Mouse (Mus musculus) v-Abl transformed pro-B cells (cell line): ENCODE measurements around the gene Pik3c2g.

ENCODE experiments used
- in situ Hi-C, 2 experiments: fragments of 400-800 bp; cut with MboI; formaldehyde crosslinking; loops; one replicate each; pipeline ENCODE4 v1.15.1; 2025; ENCODE audit not compliant: unreplicated experiment in 2 of 2

Gene Pik3c2g

DNA sequence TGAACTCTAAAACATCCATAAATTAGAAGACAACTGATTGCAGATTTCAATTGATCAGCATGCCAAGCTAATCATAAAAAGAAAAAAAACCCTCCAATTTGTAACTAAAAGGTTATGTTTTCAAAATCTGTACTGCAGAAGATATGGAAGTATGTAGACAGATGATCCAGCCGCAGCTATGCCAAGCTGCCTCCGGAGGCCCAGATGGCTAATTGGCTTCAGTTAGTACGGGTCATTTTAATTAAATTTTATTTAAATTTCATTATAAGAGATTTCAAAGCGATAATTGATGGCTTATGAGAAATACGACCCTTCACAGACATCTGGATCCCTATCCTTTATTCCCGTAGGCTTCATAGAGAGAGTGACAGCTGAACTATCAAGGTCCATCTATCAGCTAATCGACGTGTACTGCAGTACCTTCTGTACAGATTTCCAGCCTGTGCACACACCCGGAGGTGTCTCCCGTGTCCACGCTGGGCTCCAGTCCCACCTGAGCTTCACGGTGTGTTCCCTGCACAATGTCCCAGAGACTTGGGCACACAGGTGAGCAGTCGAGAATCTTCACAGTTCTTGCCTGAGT, 132.7 kb downstream of the Pik3c2g start:
- in situ Hi-C loops: no loop called here

DNA sequence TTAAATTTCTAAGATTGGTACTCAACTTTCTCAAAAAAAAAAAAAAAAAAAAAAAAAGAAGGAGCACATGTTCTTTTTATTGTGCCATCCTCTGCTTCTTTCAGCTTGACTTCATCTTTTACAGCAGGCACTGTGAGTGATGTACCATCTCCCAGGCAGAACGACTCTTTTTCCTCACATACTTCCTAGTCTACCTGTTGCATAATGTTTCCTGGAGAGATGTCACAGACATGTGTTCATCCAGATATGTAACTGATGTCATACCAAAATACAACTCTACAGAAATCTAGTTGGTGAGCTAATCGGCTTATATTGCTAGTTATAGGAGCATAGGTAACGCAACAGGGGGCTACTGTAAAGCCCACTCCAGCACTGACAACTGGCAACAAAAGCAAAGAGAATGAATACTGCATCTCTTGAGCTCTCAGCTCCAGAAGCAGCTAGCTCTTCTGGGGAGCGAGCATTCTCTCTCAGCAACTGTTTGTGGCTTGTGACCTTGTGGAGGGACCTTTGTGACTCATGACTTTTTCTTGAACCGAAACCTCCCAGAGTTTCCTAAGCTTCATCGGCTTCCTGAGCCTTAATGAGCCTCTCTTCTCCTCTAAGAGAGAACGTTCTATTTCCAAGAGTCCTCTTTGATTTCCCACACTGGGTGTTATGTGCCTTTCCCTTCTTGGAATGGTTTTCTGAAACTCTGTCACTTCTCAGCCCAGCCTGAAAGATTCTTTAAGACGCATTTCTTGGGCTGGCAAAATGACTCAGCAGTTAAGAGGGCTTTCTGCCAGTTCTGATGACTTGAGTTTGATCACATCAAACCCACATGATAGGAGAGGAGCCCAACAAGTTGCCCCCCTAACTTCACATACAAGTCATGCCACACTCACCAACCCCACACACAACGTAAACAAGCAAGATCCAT, 148.9 kb downstream of the Pik3c2g start:
- in situ Hi-C loops: no loop called here

DNA sequence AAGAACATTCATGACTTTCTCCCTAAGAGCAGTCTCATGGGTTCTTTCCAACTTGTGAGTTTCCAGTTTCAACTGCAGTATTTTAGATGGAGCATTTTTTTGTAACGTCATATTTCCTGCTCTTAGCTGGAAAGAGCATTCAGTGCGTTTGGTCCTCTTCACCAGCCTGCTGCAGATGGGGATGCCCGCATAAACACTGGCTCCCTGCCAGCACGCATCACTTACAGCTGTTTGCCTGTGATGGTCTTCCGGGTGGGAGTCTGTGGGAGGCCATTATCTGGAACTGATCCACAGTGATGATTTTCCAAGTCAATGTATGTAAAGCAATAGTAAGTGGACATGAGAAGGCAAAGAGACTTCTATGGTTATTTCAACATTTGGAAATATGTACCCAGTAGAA, 151.3 kb downstream of the Pik3c2g start:
- in situ Hi-C loops: no loop called here

DNA sequence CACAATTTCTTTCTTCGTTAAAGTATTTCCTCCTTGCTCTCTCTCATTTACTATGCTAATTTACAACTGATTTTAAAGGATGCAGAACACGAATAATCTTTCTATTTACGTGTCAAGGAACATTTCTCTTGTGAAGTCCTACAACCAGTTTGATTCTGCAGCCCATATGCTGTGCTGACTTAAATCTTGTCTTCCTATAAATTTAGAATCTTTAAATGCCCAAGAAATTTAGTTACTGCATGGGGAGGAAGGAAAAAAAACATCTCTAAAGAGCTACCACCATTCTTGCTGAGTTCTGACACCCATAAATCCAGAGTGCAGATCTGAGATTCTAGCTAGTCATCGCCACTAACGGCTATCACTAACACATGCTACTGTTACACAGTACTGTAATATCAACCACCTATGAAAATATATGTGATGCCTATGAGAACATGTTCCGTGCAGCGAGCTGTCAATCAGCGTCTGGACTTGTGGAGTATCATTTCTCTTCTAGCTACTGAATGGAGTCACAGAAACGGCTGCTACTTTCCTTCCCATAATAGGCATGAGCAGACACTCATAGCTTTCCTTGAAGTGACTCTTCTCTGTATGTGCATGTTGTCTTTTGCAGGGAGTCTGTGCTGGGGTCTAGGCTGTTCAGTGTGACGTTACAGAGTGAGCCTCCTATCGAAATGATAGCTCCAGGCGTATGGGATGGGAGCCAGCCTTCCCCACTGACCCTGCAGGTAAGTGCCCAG, 155.8 kb downstream of the Pik3c2g start:
- in situ Hi-C loops: no loop called here

DNA sequence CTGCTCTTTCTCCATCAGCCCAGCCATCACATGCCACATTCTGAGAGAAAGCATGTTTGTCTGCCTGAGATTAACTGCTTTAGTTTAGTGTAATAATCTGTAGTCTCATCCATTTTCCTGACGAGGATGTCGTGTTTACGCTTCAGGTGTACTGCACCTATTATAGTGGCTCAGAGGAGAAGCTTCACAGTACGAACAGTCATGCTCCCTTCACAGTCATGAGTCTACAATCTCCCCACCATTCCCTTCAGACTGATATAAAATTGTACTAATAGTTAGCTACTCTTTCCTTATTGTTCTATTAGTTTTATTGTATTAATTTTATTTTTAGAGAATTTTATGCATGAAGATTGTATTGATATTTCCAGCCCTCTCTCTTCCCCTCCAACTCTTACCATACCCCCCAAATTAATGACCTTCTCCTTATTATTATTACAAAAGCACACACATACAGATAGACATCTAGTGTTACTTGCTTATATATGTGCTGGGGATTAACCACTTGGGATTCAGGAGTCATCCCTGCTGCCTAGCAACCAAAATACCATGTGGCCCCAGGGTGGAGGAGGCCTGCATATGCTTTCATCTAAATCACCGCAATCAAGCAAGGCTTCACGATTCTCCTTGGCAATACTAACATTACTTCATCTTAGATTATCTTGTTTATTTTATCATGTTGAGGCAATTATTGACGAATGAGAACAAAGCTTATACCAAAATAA, 159.9 kb downstream of the Pik3c2g start:
- in situ Hi-C loops: no loop called here

DNA sequence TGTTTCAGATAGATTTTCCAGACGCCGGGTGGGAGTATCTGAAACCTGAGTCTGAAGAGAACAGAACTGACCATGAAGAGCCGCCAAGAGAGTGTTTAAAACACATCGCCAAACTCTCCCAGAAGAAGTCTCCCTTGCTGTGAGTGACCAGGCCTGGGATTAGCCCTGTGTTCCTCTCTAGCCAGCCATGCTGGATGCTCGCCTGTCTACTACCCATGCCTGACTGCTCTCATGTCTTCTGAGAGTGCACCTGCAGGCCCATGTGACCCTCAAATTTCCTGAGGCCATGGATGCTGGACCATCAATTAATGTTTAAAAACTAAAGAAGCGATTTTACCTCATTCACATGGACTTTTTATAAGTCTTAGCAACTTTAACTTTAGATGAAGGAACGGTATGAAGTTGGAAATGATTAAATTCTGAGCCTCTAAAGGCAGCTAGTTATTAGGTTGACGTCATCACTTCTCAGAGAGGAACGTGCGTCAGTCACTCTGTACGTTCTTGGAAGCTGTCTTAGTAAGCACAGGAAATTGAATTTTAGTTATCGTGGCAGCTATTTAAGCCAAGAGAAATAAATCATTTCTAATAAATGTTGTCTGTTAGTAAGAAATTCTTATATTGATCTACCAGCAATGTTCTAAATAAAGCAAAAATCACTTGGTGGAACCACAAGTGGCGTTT, 161.2 kb downstream of the Pik3c2g start:
- in situ Hi-C loops: no loop called here

DNA sequence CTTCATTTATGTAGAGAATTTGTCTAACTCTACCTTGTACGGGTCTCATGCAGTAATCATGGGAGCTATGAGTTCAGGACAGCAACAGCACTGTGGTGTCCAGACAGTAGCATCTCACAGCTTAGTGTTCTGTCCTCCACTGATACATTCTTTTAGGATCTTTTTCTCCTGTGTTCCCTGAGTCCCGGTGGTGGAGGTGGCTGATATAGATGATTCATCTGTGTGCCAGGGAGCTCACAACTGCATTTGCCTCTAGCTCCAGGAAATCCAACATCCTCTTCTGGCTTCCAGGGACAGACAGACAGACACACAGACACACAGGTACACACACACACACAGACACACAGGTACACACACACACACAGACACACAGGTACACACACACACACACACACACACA, 163.6 kb downstream of the Pik3c2g start:
- in situ Hi-C loops: no loop called here

DNA sequence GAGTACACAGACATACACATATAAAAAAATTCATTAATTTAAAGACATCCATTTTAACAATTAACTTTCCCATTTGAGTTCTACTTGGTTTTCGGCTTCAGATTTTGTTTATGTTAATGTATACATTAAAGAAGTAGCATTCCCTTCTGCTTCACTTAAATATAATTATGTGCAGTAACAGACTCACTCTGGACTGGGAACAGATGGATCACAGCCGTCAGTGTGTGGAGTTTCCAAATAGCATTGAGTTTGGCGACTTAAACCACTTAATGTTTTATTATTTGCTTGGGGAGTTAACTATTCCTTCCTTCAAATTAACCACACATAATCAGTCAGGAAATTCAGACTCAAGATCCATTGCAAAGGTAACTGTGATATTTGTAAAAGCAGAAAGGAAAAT, 164.0 kb downstream of the Pik3c2g start:
- in situ Hi-C loops: no loop called here

DNA sequence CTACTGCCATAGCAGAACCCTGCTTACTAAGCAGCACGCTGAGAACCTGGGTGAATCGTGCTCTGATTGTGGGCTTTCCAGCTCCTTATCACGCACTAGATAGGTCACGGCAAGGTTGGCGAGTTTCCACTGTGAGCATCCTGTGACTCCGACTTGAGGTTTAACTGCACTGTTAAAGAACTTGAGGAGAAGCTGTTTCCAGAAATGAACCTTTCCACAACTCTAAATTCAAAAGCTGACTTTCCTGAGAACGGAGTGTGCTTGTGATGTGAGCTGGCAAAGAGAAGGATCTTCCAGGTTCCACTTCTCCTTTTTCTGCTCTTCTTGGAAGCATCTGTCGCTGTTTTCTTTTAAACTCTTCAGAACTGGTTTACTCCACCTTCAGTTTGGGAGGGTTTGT, 170.9 kb downstream of the Pik3c2g start:
- in situ Hi-C loops: no loop called here

DNA sequence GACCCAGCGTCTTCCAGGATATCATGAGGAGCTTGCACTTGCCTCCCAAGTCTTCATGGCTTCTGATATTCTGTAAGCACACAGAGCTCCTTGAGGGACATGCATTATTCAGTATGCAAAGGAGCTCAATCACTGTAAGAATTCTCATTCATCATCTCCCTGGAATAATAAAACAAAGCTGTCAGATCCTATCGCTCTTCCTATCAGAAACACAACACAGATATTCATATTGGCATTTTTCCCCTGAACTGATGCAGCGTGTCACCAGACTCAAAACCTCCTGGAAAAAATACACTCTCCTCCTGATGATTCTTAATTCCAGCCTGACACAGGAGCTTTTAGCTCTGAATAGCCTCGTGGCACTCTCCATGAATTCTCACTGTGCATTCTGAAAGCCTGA, 174.0 kb downstream of the Pik3c2g start:
- in situ Hi-C loops: no loop called here

DNA sequence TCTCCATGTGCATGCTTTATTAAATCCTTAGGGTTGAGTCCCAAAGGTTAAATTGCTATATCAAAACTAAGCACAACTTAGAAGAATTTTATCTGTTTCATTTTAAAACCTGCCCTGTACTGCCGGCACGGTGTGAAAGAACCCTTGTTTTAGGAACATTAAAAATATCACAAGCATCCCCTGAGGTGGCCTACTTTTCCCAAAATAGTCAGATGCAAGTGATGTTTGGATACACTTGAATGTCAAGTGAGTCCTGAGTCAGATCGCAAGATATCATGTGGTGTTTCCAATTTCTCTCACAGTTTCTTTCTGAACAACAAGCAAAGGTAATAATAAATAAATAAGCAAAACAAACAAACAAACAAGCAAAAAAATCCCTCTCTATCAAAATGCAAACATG, 177.4 kb downstream of the Pik3c2g start:
- in situ Hi-C loops: no loop called here

DNA sequence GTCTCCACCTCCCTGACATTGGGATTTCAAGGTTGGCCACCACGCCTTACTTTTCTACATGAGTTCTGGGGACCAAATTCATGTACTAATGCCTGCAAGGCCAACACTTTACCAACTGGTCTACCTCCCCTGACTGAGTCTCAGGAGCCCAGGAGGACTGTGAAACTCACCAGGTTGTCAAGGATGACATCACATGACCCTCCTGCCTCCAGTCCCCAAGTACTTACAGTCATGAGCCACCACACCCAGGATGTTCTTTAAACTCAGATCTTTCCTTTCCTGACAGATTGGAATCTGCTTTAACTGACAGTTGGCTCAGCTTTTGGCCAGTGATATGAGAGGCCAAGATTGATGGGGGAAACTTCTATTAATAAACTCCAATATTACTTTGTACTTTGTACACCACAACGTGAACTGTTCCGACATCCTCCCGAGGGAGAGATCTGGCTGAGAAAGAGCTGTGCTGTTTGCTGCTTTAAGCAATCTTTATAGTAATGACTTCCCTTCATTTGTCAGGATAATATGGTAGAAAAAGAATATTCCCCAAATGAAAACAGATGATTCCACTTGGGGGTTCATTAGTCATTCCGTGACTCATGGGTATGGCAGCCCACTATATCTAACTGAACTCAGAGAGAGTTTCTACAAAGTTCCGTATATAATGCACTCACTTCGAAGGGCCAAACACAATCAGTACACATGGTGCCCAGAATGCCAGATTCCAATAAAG, 182.9 kb downstream of the Pik3c2g start:
- in situ Hi-C loops: no loop called here

DNA sequence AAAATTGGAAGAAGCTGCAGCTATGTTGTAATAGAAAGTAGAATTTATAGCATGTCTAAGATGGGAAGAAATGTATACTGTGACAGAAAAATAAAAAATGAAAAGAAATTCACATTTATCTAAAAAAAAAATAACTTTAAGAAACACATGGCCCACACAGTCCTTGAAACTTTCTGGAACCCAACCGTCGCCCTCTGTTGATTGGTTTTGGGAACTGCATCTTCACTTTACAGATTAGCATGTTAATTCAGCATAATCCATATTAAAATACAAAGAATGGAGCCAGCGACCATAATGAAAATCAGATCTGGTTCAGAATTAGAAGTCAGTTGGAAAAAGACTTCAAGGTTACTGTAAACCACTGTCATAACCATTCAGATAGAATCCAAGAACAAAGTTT, 183.5 kb downstream of the Pik3c2g start:
- in situ Hi-C loops: no loop called here

DNA sequence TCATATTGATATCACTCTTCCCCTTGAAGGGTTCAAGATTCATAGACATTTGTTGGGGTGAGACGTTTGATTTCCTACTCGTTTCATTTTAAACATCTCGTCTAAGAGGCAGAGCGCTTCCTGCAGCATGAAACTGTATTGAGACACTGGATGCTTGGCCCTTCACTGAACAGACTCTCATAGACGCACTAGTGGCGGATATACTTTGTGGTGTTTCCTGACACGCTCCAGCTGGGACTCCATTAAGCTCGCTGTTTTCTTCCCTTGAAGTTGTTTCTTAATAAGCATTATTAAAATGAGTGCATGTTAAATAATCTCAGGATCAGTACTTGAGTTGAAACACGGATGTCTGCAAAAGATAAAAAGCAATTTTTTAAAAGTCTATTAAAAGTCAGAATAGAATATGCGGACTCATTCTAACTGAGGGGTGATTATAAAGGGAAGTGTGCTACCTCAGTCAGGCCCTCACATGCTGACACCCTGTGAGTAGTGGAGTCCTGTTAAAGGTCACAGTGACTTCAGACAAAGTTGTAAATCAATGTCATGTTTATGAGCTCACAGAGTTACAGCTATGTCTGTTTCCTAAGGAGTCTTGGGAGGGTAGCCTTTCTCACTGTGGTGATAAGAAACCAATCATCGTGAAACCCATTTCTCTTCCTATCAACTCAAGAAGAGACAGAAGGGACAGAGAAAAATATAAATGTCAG, 190.7 kb downstream of the Pik3c2g start:
- in situ Hi-C loops: no loop called here

DNA sequence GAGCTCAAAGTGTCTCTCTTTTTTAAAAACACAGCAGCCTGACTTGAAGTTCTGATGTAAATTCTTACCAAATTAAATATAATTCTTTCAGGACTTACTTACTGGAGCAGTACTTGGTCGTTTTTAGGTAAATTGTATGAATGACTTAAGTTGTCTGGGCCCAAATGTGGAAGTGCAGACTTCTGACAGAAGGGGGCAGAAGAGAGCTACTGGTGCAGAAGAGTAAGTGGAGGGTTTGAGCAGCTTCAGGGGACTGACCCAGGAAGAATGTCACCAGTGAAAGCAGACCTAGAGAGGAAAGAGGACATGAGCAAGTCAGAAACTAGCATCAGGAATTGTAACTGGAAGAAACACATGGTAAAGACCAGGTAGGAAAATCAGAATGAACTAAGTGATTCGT, 193.0 kb downstream of the Pik3c2g start:
- in situ Hi-C loops: no loop called here

DNA sequence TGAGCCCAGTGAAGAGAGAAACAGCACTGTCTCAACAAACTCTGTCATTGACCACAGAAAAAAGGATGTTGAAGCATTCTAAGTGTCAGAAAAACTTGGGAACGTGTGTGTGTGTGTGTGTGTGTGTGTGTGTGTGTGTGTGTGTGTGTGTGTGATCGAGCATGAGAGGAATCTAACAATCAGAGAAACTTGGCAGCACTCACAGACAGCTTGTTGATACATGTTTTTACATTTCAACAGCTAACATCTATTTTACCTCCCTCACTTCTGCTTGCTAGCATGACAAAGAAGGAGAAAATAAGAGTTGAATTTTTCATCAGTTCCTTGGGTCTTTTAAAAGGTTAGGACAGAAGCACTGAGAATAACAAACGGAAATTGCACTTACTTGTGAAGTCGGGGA, 202.5 kb downstream of the Pik3c2g start:
- in situ Hi-C loops: no loop called here

DNA sequence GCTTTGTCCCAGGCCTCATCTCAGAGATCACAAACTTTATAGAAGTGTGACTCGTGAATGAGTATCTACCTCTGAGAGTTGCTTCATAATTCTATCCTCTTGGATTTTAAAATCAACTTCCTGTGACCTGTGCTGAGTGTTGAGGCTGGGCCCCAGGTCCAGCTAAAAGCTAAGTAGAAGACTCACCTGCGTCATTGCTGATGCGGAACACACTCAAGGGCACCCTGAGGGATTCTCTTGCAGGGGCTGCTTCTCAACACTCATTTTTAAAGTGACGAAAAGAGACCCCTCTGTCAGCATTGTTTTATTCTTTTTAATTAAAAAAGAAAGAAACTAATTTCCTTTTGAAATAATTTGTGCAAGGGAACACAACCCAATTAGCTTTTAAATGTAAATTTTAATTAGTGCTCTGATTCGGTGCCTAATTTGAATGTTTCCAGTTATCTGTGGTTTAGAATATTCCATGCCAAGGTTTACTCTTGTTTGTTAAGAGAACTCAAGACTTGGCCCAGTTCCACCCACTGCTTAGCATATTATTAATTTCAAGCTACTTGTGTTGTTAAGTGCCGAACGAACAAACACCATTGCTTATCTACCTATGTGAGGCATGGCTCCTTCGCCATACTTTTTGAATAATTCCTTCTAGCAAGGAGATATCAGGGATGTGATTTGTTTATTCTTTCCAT, 212.7 kb downstream of the Pik3c2g start:
- in situ Hi-C loops: no loop called here

DNA sequence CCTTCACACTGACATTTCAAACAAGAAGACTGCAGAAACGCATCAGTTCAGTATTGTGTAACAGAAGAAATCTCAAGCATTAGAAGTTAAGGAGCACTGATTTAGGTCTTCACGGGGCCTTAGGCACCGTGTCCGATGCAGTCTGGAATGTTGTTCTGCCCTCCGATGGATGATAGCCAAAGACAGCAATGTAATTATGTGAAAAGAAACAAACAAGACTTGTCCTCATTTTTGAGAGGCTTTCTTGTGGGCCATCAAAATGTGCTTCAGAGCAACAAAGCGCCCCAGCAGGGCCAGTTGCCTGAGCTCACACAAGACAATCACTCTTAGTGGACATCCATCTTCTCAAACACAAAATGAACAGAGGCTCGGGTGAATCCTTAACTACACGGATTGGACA, 234.9 kb downstream of the Pik3c2g start:
- in situ Hi-C loops: no loop called here

DNA sequence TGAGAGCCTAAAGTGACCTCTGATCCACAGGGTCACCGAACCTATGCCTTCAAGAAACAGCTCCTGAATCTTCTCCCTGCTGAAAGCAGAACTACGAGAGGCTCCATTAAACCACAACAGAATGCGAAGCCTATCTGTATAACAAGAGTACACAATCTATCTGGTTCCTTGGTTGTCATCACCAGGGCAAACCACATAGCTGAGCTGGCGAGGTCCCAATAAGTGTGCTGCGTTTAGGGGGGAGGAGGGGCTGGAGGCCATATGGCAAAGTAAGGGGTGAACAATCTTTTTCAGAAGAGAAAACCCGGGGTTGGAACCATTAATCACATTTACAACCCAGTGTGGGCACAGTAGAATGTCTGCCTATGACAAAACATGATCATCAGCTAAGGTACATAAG, 251.2 kb downstream of the Pik3c2g start:
- in situ Hi-C loops: no loop called here
